ENCODE assay signal across 8 mouse cellular contexts in the genomic region with DNA sequence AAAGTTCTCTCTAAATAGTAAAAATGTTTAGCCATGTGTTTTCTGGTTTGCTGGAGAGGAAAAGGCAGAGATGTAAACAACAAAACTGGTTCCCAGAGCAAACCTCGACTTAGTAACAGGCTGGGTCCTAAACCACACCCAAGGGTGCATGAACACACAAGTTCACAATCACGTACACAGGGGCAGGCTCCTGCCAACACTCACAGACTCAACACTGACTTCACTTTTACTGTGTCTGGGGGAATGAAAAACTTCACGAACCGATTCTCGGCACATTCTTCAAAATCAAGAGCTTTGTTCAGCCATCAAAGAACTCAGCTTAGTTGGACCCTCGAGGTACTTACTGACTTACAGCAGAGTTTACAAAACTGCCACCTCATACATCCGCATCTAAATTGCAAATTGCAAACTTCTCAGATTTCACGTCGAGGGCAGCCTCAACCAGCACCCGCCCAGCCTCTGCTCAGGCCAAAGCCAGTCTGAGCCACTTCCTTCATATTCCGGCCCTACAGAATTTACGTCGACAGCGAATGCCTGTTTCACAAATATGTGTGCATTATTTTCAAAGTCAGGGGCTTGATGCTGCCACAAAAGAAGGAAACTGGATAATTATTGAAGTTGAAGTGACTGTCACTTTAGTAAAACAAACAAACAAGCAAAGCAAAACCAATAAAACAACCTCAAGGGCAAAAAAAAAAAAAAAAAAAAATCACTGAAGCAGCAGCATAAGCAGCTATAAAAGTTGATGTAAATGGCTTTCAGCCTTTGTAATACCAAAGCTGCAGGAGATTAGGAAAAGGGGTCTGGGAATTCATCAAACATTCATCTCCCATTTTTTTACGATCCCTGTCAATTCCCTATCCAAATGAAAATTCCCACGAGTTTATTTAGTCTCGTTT. TPM values are rescaled to one million over a fixed set of nuclear protein-coding genes. Genes with fewer than 3 reads are reported as not detected.
A peak's percentile ranks its signal among the peaks of the same experiment; 100 is the strongest.
DNase-seq lines count a peak whose midpoint lies in the region; ATAC-seq lines count a peak whose summit lies in the region.

No protein-coding gene starts in this region.

- DNase-seq in thymus, postnatal 14 days: peak; percentile 21
- no peak for DNase-seq in thymus, postnatal 4 days
- DNase-seq in embryonic facial prominence, embryonic 14.5 days (ENCODE audit: low spot score): peak; percentile 74
- peak; percentile 35 for DNase-seq in liver
- DNase-seq in cerebellum, postnatal 14 days: no peak
- no peak for DNase-seq in frontal cortex, postnatal 36 days (ENCODE audit: low spot score in 2 of 2)

- H3K27me3 ChIP-seq in embryonic facial prominence, embryonic 14.5 days (replicated peaks; ENCODE audit: control insufficient read depth, insufficient read depth, low read length): no peaks in the 10 kb centered on the region
- H3K27me3 ChIP-seq in hindbrain, embryonic 12.5 days: no peaks in the 10 kb centered on the region

- H3K9ac ChIP-seq in embryonic facial prominence, embryonic 14.5 days (ENCODE audit: low read depth, low read length): peak overlapping the region; percentile 74
- peak overlapping the region; percentile 71 for H3K9ac ChIP-seq in hindbrain, embryonic 12.5 days

- no peak for ATAC-seq in embryonic facial prominence, embryonic 14.5 days (ENCODE audit: low read depth)
- ATAC-seq in hindbrain, embryonic 12.5 days (ENCODE audit: low FRiP score): no peak
- ATAC-seq in monocyte, adult 5-6 weeks (replicated peaks; ENCODE audit: insufficient number of reproducible peaks, low FRiP score, low TSS enrichment, poor library complexity, severe bottlenecking): peak; percentile 57

- WGBS in embryonic facial prominence, embryonic 14.5 days: 7% methylated on average over 17 of the region's 17 CpGs
- 10% methylated on average over 17 of the region's 17 CpGs for WGBS in hindbrain, embryonic 12.5 days

- H3K4me2 ChIP-seq in embryonic facial prominence, embryonic 14.5 days (ENCODE audit: low read depth, low read length): peak overlapping the region; percentile 70
- H3K4me2 ChIP-seq in hindbrain, embryonic 12.5 days (replicated peaks): peak overlapping the region; percentile 85

- no peaks in the 10 kb centered on the region for H3K9me3 ChIP-seq in embryonic facial prominence, embryonic 14.5 days (ENCODE audit: control insufficient read depth, low read length)
- no peaks in the 10 kb centered on the region for H3K9me3 ChIP-seq in hindbrain, embryonic 12.5 days (replicated peaks)

- peaks cover 12% of the 10 kb centered on the region; the same call in 1 of the 2 replicates for H3K4me1 ChIP-seq in embryonic facial prominence, embryonic 14.5 days (ENCODE audit: control insufficient read depth, insufficient read depth, low read length)
- peaks cover 6% of the 10 kb centered on the region for H3K4me1 ChIP-seq in hindbrain, embryonic 12.5 days

- H3K4me3 ChIP-seq in embryonic facial prominence, embryonic 14.5 days (ENCODE audit: low read depth, low read length): peak overlapping the region; percentile 91
- peak overlapping the region; percentile 81 for H3K4me3 ChIP-seq in hindbrain, embryonic 12.5 days

- peak overlapping the region; percentile 77 for H3K27ac ChIP-seq in embryonic facial prominence, embryonic 14.5 days (replicated peaks; ENCODE audit: low read depth, low read length)
- no peak overlapping the region for H3K27ac ChIP-seq in hindbrain, embryonic 12.5 days

- no peaks in the 10 kb centered on the region for H3K36me3 ChIP-seq in embryonic facial prominence, embryonic 14.5 days (ENCODE audit: control insufficient read depth, insufficient read depth, low read length)
- H3K36me3 ChIP-seq in hindbrain, embryonic 12.5 days: no peaks in the 10 kb centered on the region

RNA-seq across cellular contexts. Expression of gene Ostf1, which starts 1.2 kb away (rescaled TPM):
- 105 and 116 TPM in 2 replicates for polyA plus RNA-seq in embryonic facial prominence, embryonic 14.5 days (2014; fragmentation: Nextera tagmentation; extraction: Ambion mirVana)
- polyA plus RNA-seq in hindbrain, embryonic 12.5 days (2016; fragmentation: Nextera tagmentation; extraction: Ambion mirVana): 45.3 and 46.5 TPM in 2 replicates
- 458 to 713 TPM (median 609 TPM) in 3 replicates for total RNA-seq in monocyte, adult 5-6 weeks (2017)

RNA-seq across cellular contexts. Expression of gene Nmrk1, which starts 1.3 kb away (rescaled TPM):
- 8.6 and 9.8 TPM in 2 replicates for polyA plus RNA-seq in embryonic facial prominence, embryonic 14.5 days (2014; fragmentation: Nextera tagmentation; extraction: Ambion mirVana)
- 9.2 and 9.9 TPM in 2 replicates for polyA plus RNA-seq in hindbrain, embryonic 12.5 days (2016; fragmentation: Nextera tagmentation; extraction: Ambion mirVana)
- total RNA-seq in monocyte, adult 5-6 weeks (2017): 7.0 to 19.9 TPM (median 7.7 TPM) in 3 replicates

RNA-seq across cellular contexts. Expression of gene Carnmt1, which starts 40.1 kb away (rescaled TPM):
- polyA plus RNA-seq in embryonic facial prominence, embryonic 14.5 days (2014; fragmentation: Nextera tagmentation; extraction: Ambion mirVana): 37.5 and 40.2 TPM in 2 replicates
- 26.9 and 29.6 TPM in 2 replicates for polyA plus RNA-seq in hindbrain, embryonic 12.5 days (2016; fragmentation: Nextera tagmentation; extraction: Ambion mirVana)
- 6.6 to 20.4 TPM (median 15.4 TPM) in 3 replicates for total RNA-seq in monocyte, adult 5-6 weeks (2017)

Comparison
In these comparisons a context has a peak if more than half of its experiments do, and no peak if none do; other contexts are left out.
1. DNase-seq: peak in thymus, postnatal 14 days (single experiment), embryonic facial prominence, embryonic 14.5 days (single experiment) and liver (single experiment); none in thymus, postnatal 4 days (single experiment), cerebellum, postnatal 14 days (0 of 2) and frontal cortex, postnatal 36 days (0 of 2).